Mouse (Mus musculus): ENCODE measurements around the gene Mvb12a.
A peak's percentile ranks its signal among the peaks of the same experiment; 100 is the strongest.

The Mvb12a gene

DNA sequence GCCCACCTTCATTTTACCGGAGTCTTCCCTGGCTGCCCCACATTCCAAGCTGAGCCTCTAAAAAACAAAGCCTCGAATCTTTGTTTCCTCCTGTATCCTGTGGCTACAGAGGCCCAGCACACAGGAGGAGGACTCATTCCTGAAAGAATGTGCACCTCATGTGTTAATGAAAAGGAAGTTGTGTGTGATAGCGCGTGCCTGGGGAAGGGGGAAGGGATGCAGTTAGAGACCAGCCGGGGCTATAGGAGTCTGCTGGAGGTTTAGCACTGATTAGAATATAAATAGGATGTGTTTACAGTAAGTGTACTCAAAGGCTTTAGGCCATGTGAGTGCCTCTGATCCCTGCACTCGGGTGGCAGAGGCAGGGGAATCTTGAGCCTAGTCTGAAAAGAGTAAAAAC lies 16.4 kb upstream of the Mvb12a start:
- DNase-seq (ENCODE audit: low read depth), result no peak

DNA sequence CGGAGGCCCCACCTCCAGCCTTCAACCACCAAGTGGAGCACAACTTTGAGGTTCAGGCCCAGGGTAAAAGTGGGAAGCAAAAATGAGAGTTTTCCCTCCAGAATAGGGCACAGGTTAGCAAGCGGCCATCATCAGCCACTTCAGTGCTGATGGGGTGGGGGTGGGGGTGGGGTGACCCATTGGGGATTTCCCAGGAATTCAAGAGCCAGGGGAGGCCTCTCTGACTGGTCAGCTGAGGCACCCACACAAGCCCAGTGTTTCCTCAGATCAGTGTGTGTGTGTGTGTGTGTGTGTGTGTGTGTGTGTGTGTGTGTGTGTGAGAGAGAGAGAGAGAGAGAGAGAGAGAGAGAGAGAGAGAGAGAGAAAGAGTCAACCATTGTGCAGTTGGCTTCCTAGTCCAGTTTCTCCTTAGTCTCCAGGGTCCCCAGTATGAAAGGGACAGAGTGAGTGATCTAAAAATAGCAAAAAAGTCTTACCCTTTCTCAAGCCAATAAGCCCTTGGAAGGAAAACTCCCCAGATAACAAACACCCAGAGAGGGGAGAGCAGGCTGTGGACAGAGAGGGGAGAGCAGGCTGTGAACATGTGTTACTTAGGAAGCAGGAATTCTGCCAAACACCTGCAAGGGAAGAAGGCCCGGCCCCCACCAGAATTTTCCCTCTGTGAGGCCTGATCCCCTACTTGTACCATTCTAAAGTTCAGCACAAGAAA lies 15.4 kb upstream of the Mvb12a start:
- DNase-seq (ENCODE audit: low read depth), result no peak

DNA sequence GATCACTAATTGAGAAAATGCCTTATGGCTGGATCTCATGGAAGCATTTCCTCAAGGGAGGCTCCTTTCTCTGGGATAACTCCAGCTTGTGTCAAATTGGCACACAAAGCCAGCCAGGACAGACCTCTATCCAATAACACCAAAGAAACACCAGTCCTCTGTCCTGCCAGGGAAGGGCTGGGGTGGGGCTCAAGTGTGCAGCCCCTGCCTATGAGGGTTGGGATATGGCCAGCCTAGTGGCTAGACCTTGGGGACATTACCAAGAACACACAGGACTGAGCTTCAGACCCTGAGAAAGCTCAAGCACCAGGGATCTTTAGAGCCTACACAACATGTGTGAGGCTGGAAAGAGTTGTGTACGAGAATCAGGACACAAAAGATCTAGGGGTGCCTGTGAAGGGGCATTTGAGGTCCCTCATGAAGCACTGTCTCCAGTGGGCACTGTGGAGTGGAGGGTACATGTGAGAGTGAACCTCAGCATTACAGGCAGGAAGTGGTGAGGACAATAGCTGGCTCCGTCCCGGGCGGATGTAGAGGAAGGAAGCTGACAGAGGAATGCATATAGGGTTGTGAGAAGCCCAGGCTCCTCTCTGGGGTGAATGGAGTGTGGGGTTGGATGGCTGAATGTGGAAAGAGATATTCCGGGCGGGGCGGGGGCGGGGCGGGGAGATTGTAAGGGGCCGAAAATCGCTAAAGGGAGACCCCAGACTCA lies 14.2 kb upstream of the Mvb12a start:
- DNase-seq (ENCODE audit: low read depth), result peak; percentile 71

DNA sequence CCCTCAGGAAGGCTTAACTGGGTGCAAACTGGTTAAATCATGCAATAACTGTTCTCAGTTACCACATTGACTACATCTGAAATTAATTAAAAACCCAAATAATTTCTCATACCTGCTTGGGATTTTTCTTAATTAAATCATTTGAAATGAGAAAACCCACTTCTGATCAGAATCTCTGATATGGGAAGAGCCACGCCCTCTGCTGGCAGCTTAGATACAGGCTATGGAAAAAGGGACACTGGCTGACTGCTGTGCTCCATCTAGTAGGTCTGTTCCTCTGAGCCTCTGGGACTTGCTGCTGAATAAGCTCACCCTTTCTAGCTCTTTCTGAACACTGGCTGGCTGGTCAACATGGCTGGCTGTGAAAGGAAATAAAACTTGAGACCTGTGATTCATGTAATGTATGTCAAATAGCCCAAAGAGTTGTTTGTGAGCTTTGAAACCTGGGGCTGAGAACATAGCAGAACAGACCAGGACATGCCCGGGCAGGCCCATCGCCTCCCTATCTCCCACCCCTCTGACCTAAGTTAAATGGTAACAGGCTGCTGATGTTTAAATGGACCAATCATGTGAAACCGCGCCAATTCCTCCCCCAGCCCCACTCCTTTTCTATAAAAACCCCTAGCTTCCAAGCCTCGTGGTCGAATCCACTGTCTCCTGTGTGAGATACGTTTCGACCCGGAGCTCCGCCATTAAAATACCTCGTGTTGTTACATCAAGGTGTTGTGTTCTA lies 11.8 kb upstream of the Mvb12a start:
- peak; percentile 50 for DNase-seq (ENCODE audit: low read depth)

DNA sequence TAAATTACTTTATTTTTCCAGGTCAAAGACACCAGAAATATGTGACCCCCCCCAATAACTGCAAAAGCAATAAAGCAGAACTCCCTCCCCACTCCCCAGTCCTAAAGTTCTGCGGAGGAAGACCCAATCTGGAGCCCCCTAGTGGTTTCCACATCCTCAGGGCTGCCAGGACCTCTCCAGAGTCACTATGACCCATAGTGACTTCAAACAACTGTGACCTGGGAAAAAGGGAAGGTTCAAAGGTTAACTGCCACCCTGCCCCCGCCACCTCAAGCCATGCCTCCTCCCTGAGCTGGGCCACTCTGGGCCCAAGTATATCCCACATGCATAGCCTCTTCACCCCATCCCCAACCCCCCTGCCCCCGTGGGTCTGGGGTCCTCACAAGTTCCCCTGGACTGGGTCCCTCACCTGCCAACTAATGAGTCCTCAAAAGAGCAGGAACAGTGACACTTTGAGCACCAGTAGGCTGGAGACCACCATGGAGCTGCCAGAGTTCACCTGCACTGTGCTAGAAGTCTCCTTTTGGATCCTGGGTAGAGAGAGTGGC lies 8.4 kb upstream of the Mvb12a start:
- no peak for DNase-seq (ENCODE audit: low read depth)

DNA sequence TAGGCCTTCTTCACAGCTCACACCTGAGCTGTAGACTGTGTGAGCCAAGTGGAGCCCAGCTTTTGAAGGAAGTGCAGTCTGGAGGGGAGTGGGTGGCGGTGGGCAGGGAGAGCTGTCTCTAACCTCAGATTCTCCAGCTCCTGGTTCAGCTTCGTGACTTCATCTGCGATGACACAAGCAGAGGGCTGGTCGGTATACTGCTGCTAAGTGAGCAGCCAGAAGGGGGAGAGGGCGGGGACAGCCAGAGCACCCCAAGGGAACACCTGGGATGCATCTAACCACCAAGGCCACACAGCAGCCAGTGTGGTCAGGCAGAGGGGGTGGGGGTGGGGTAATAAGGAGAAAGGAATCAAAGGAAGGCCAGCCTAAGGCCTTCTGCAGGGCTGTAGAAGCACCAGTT lies 7.1 kb upstream of the Mvb12a start:
- DNase-seq (ENCODE audit: low read depth), result no peak

DNA sequence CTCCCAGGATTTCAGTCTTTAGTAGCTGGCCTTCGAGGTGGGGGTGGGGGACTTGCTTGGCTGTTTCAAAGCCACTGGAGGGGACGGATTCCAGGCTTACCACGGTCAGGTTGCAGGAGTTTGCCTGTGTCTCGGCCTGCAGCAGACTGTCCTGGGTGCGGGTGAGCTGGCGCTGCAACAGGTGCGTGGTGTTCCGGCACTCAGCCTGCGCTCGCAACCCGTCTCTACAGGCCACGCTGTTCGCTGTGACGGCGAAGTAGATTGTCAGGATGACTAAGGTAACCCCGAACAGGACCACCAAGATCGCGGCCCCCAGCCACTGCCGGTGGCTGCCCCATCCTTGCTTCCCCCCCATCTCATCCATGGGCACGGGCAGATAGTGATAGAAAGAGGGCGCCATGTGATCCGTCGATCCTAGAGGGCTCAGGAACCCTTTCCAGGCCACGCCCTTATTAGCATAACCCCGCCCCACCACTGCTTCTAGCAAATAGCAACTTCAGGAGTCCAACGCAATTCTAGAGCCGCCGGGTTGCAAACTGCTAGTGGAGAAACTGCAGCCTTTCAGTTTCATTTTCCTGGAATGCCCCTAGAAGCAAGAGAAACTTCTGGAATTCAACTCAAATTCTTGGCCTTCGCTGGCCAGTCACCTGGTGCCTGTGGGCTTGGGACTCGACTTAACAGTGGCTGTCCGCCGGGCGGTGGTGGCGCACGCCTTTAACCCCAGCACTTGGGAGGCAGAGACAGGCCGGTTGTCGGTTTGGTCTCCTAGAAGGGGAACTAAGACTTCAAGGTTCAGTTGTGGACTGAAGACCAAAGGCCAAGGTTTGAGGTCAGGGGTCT lies 5.5 kb upstream of the Mvb12a start, which contains the start of gene Bst2:
TSS of gene Bst2 (minus strand) at position 429 of the 840 bp plus-strand sequence.
- peak; percentile 95 for DNase-seq (ENCODE audit: low read depth)

DNA sequence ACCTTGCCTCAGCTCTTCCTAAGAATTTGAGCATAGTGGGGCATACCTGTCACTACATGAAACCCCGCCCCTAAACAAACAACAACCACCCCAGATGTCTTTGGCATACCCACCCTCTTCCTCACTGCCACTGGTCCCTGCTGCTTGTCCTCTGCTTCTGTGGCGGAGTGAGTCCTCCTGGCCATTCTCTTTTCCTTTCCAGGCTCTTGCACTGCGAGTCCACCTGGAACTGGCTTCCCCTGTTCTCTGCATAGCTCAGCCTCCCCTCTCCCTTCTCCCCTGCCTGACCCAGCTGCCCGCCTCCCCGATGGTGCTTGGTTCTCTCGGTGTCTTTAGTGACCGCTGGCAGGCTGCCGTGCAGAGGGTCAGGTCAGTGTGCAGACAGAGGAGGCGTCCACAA lies 1.0 kb downstream of the Mvb12a start:
- no peak for DNase-seq (ENCODE audit: low read depth)

DNA sequence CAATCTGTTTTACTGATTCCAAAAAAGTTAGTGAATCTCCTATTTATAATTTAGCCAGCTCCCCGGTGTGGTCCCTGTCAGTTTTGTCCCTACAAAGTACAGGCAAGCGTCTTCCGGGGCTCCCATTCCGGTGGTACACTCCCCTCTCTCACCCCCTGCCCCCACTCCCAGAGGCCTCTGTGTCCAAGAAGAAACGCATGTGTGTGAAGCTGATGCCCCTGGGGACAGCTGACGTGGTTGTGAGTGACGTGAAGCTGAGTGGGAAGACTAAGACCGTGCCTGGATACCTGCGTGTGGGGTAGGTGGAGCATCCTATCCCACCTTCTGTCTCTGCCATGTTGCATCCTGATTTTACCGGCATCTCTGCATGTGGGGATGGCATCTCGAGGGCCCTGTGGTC lies 2.3 kb downstream of the Mvb12a start:
- no peak for DNase-seq (ENCODE audit: low read depth)

DNA sequence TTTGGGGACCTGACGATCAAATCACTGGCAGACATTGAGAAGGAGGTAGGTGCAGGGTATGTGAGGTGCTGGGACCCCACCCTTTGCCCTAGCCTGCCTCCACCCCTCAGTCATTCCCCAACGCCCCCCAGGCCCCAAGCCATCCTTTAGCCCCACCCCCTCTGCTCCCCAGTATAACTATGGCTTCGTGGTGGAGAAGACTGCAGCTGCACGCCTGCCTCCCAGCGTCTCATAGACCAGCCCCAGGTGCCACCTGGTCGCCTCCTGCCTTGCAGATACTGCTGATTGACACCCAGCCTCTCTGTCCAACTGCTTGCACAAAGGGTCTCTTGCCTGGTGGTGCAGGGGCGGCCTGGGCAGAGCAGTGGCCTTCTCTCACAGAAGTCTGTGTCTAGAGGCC lies 4.9 kb downstream of the Mvb12a start:
- no peak for DNase-seq (ENCODE audit: low read depth)

DNA sequence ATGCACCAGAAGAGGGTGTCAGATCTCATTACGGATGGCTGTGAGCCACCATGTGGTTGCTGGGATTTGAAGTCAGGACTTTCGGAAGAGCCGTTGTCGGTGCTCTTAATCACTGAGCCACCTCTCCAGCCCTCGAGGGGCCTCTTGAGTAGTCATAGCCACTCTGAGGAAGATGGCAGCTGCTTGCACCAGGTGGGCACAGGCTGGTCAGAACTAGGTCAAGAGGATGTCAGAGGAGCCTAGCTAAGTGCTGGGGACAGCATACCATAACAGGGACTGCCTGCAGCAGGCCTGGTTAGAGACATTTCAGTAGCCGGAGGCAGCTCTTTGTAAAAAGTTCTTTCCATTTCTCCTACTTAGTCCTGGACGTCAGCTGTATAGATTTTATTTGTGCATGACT lies 8.0 kb downstream of the Mvb12a start:
- no peak for DNase-seq (ENCODE audit: low read depth)

DNA sequence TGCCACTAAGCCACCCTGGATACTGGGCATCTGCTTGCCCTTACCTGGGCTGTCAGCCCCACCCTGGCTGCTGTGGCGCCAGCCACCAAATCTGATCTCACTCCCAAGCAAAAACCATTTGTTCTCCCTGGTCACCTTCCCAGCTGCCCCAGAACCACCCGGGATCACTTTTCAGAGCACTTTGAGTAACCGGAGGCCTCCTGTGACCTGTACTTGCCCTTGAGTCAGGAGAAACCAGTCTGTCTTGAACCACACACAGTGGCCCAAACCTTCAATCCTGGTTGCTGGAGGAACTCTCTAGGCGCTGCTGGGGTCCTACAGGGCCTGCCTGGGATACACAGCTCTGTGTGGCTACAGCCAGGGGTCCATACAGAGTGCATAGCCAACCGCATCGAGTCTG lies 10.0 kb downstream of the Mvb12a start:
- DNase-seq (ENCODE audit: low read depth), result no peak

DNA sequence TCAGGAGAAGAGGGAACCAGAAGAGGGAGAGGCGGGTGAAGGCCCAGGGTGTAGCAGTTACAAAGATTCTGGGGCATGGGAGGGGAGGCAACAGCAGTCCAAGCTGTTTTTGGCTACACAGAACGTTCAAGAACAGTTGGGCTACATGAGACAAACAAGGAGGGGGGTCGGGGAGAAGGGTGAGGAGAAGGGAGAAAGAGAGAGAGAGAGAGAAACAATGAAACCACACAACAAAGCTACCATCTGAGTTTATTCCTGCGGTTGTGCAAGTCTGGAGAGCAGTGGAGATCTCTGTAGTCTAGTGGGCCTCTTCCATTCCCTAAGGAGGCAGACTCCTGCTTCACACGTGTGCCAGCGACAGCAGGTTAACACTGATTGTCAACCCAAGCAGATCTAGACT lies 11.3 kb downstream of the Mvb12a start:
- DNase-seq (ENCODE audit: low read depth), result no peak

DNA sequence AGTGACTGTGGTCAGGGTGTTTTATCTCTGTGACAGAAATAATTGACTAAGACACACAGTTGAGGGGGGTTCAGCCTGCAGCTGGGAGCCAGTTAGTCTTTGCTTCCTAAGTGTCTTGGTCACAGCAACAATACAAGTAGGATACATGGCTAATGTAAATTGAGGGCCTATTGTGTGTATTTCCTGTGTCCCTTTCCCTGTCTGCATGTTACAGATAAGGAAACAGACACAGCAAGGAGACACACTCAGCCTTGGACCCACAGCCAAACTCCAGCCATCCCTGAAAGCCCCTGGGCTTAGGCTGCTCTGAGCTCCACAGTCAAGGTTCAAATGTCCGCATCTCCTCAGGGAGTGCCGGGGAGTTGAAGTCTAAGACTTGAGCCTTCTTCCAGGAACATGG lies 11.9 kb downstream of the Mvb12a start:
- DNase-seq (ENCODE audit: low read depth), result no peak

DNA sequence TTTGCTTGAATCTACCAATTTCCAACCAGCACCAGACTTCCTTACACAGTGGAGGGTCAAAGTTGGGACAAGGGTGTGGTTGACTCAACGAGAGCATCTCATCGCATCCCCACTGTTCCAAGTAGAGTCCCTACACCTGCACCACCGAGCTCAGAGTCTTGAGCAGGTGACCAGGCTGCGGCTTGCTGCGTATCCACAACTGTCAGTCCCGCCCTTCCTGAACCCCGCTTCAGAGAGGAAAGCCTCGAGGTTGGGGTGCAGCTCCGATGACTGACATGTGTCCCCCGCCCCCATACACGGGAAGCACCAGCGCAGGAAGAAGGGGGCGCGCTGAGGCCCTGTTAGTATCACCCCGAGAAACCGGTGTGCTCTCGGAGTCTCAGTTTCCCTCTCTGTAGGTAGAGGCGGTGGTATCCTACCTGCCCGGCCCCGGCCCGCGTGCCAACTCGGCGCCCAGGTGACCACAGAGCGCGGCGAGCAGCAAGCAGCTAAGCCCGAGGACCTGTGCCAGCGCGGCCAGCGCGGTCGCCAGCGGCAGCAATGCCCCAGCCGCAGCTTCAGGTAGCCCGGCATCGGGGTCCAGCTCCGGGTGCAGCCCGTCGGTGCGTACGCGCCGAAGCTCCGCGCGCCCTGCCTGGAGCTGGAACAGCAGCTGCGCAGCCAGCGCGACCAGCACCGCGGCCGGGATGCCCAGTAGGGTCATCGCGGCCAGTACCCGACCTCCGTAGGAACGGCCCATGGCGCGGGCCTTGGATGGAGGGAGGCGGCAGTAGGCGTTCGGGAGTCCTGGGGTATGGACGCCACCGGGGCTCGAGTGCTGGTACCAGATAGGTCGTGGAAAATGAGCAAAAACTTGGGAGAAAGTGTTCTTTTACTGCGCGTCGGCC lies 15.6 kb downstream of the Mvb12a start, which contains the start of gene Tmem221:
TSS of gene Tmem221 (minus strand) at position 801 of the 887 bp plus-strand sequence.
- DNase-seq (ENCODE audit: low read depth), result peak; percentile 64

DNA sequence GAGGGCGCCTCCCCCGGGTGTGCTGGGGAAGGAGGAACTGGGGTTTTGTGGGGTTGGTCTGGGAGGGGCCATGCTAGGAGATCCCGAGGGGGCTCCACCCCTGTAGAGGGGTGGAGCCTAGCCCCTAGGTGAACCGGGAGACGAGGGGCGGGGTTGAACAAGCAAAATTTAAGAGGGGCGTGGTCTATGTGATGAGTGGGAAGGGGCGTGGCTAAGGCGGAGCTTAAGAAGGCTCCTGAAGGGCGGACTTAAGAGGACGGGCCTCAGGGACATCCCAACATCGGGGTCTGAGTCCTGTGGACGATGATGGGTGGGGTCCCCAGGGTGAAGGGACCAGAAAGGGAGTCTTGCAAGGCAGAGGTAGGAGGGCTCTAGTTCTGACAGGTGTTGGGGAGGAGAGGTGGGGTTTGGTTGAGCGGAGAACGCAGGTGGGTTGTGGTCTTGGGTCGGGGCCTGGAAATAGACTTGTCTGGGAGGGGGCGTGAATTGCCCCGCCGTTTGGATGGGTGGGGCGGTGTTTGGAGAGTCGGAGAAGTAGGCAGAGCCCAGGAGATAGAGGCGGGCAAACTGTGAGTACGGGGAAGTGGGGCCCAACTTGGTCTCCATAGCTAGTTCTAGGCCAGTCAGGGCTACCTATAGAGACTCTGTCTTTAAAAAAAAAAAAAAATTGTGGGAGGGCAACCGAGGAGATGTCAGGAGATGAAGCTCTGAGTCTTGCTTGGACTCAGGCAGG lies 16.4 kb downstream of the Mvb12a start:
- peak; percentile 89 for DNase-seq (ENCODE audit: low read depth)

DNA sequence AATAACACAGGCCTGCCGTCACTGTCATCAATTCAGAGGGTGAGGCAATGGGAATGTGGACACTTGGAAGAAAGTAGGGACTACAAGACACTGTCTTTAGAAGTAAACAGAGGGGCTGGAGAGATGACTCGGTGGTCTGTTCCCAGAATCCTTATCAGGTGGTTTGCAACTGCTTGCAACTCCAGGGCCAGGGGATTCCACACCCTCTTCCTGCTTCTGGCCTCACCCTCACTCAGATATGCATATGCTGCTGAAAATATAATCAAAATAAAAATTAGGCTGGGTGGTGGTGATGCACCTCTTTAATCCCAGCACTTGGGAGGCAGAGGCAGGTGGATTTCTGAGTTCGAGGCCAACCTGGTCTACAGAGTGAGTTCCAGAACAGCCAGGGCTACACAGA lies 17.3 kb downstream of the Mvb12a start:
- no peak for DNase-seq (ENCODE audit: low read depth)

DNA sequence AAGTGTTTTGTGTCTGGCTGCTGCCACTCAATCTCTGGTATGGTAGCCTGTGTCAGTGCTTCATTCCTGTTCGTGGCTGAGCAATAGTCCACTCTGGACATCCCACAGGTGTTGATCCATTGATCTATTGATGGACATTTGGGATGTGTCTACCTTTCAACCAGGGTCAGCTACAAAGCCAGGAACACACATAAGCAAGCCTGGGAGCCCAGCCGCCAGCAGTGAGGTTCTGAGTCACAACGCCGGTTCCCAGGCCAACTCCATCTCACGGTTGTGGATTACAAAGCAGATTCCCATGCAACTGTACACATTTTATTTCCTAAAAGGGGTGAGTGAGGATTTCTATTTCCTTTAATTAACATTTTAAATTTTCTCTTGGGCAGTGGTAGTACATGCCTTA lies 18.0 kb downstream of the Mvb12a start:
- peak; percentile 24 for DNase-seq (ENCODE audit: low read depth)

DNA sequence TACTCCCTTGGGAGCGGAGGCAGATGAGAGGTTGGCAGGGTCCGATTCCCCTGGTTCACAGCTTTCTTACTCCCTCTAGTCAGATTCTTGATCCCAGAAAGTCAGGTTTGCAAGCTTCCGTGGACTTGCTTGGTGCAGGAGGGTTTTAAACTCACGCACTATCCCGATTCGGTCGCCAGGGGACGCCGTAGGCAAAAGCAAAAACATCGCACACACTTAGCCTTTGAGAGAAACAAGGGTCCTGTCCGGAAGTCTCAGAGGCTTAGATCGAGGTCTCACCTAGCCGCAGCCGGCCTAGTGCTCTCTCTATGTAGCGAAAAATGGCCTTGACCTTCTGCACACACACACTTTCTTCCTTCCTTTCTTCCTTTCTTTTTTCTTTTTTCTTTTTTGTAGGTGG lies 18.7 kb downstream of the Mvb12a start:
- peak; percentile 93 for DNase-seq (ENCODE audit: low read depth)

DNA sequence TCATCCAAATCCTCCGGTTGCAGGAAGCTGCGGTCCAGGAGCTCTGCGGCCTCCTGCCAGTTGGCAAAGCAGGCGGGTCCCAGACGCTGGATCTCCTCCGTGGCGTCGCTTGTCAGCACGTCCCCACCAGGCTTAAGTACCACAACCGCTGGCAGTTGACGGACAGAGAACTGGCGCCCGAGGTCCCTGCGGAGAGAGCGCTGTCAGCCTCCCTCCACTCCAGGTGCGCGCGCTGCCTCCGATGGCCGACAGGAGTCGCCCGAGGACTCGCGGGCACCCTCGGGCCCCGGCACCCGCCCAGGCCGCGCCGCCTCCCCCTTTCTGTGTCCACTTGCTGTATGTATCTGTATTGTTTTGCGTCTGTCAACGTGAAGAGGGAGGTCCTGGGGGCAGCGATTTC lies 20.0 kb downstream of the Mvb12a start:
- DNase-seq (ENCODE audit: low read depth), result peak; percentile 82
